Mouse (Mus musculus): ENCODE measurements around the gene Mrgprd.

The Mrgprd gene

GRCm38 (mm10) chr7:145304153-145304552 is 10.5 kb upstream of the Mrgprd start:
- no peak for DNase-seq

- no peak for DNase-seq
Measured at GRCm38 (mm10) chr7:145307636-145308035, 7.0 kb upstream of the Mrgprd start.

- DNase-seq: no peak
Measured at GRCm38 (mm10) chr7:145308061-145308675, 6.5 kb upstream of the Mrgprd start.

GRCm38 (mm10) chr7:145308866-145309265 is 5.8 kb upstream of the Mrgprd start:
- no peak for DNase-seq

- DNase-seq: no peak
Measured at GRCm38 (mm10) chr7:145309877-145310276, 4.8 kb upstream of the Mrgprd start.

- peak; percentile 15 to 17 for DNase-seq
Measured at GRCm38 (mm10) chr7:145310526-145310925, 4.1 kb upstream of the Mrgprd start.

- no peak for DNase-seq
Measured at GRCm38 (mm10) chr7:145312137-145312536, 2.5 kb upstream of the Mrgprd start.

- no peak for DNase-seq
Measured at GRCm38 (mm10) chr7:145317522-145317921, 2.9 kb downstream of the Mrgprd start.

- DNase-seq: no peak
Measured at GRCm38 (mm10) chr7:145319481-145319880, 4.8 kb downstream of the Mrgprd start.

- DNase-seq: no peak
Measured at GRCm38 (mm10) chr7:145323607-145324006, 9.0 kb downstream of the Mrgprd start.

- DNase-seq: no peak
Measured at GRCm38 (mm10) chr7:145325697-145326096, 11.1 kb downstream of the Mrgprd start.

- DNase-seq: no peak
Measured at GRCm38 (mm10) chr7:145329982-145330381, 15.3 kb downstream of the Mrgprd start.

GRCm38 (mm10) chr7:145330641-145331040 is 16.0 kb downstream of the Mrgprd start:
- DNase-seq: no peak

GRCm38 (mm10) chr7:145332376-145333041 is 17.9 kb downstream of the Mrgprd start:
- DNase-seq: peak; percentile 17 to 61

- DNase-seq: no peak
Measured at GRCm38 (mm10) chr7:145333936-145334335, 19.3 kb downstream of the Mrgprd start.

GRCm38 (mm10) chr7:145334428-145335027 is 19.9 kb downstream of the Mrgprd start:
- DNase-seq: no peak

- no peak for DNase-seq
Measured at GRCm38 (mm10) chr7:145335199-145335598, 20.6 kb downstream of the Mrgprd start.

GRCm38 (mm10) chr7:145335616-145336332 is 21.1 kb downstream of the Mrgprd start:
- DNase-seq: no peak

GRCm38 (mm10) chr7:145337889-145338288 is 23.3 kb downstream of the Mrgprd start:
- no peak for DNase-seq

- DNase-seq: no peak
Measured at GRCm38 (mm10) chr7:145340248-145340904, 25.7 kb downstream of the Mrgprd start.
